Mouse (Mus musculus) neural tube, embryonic 14.5 days (tissue): ENCODE data around the gene Tmtc2. TPM values are rescaled to one million over a fixed set of nuclear protein-coding genes. Genes with fewer than 3 reads are reported as not detected.
A peak's percentile ranks its signal among the peaks of the same experiment; 100 is the strongest.

Experiments
- ATAC-seq: fragments of 200-750 bp; cut with Nextera tagmentation; 2 replicates; pipeline ENCODE4 v1.8.0; 2017; ENCODE audit warnings: low read depth, mild to moderate bottlenecking, moderate TSS enrichment, moderate library complexity
- H3K27ac ChIP-seq: fragments of 300-500 bp; sonication (generic); 2 replicates; pipeline ENCODE4 v1.5.1; 2014; ENCODE audit warnings: low read depth, mild to moderate bottlenecking, control low read depth, low read length, moderate library complexity, mixed read lengths
- H3K27me3 ChIP-seq: fragments of 300-500 bp; sonication (generic); 2 replicates; pipeline ENCODE4 v1.6.1; 2014; ENCODE audit warnings: low read length; ENCODE audit not compliant: control insufficient read depth, insufficient read depth
- H3K36me3 ChIP-seq: fragments of 300-500 bp; sonication (generic); 2 replicates; pipeline ENCODE4 v1.6.1; 2014; ENCODE audit warnings: low read length, mixed read lengths; ENCODE audit not compliant: control insufficient read depth, insufficient read depth
- H3K4me1 ChIP-seq: fragments of 300-500 bp; sonication (generic); 2 replicates; pipeline ENCODE4 v1.6.1; 2014; ENCODE audit warnings: low read length; ENCODE audit not compliant: control insufficient read depth, insufficient read depth
- H3K4me2 ChIP-seq: fragments of 300-500 bp; sonication (generic); 2 replicates; pipeline ENCODE4 v1.6.1; 2014; ENCODE audit warnings: mild to moderate bottlenecking, low read depth, low read length, control low read depth
- H3K4me3 ChIP-seq: fragments of 300-500 bp; sonication (generic); 2 replicates; pipeline ENCODE4 v1.5.1; 2014; ENCODE audit warnings: low read depth, low read length, control low read depth, mixed read lengths
- H3K9ac ChIP-seq: fragments of 300-500 bp; sonication (generic); replicated peaks from 2 replicates; pipeline ENCODE4 v1.6.1; 2014; ENCODE audit warnings: low read depth, mild to moderate bottlenecking, control low read depth, low read length, mixed read lengths
- H3K9me3 ChIP-seq: fragments of 300-500 bp; sonication (generic); 2 replicates; pipeline ENCODE4 v1.6.1; 2016; ENCODE audit warnings: low read length; ENCODE audit not compliant: control insufficient read depth
- WGBS: fragments of 180-500 bp; shearing (Covaris S2); extraction: QIAGEN DNeasy Blood & Tissue Kit; methylation state at CpG from one replicate; pipeline ENCODE4 v1.1.7; 2014; 5-methylcytosine and 5-hydroxymethylcytosine counted together
- polyA plus RNA-seq: library from polyadenylated mRNA; unstranded; fragments of >200 nt; fragmentation: Nextera tagmentation; extraction: Ambion mirVana; gene quantifications from 2 replicates; pipeline ENCODE4 v1.2.1, GENCODE M21; 2014

The Tmtc2 gene
- polyA plus RNA-seq, 1 experiment from 2014 or later: 9.2 TPM

GRCm38 (mm10) chr10:105332856-105333255, 241.4 kb downstream of the Tmtc2 start:
- Histone ChIP-seq H3K4me2 (no peak overlapping the region), H3K27me3 (no peaks in the 10 kb centered on the region), H3K4me3 (no peak overlapping the region), H3K4me1 (no peaks in the 10 kb centered on the region), H3K36me3 (no peaks in the 10 kb centered on the region), H3K9me3 (no peaks in the 10 kb centered on the region), H3K27ac (no peak overlapping the region), H3K9ac (no peak overlapping the region)
- WGBS: 58% methylated on average over 2 of the region's 2 CpGs
- ATAC-seq: no peak

GRCm38 (mm10) chr10:105330327-105330726, 243.9 kb downstream of the Tmtc2 start:
- H3K9me3 ChIP-seq: no peaks in the 10 kb centered on the region
- H3K36me3 ChIP-seq: no peaks in the 10 kb centered on the region
- peak; percentile 24; the same call in 1 of the 2 replicates for ATAC-seq
- no peaks in the 10 kb centered on the region for H3K27me3 ChIP-seq
- H3K9ac ChIP-seq: no peak overlapping the region
- no peaks in the 10 kb centered on the region for H3K4me1 ChIP-seq
- H3K4me2 ChIP-seq: no peak overlapping the region
- 61% methylated on average over 5 of the region's 5 CpGs for WGBS
- H3K4me3 ChIP-seq: no peak overlapping the region
- H3K27ac ChIP-seq: no peak overlapping the region

GRCm38 (mm10) chr10:105323646-105324192, 250.5 kb downstream of the Tmtc2 start:
- Histone ChIP-seq H3K27ac (no peak overlapping the region), H3K9me3 (no peaks in the 10 kb centered on the region), H3K4me3 (no peak overlapping the region), H3K36me3 (no peaks in the 10 kb centered on the region), H3K9ac (no peak overlapping the region), H3K4me2 (no peak overlapping the region), H3K27me3 (no peaks in the 10 kb centered on the region), H3K4me1 (peaks cover 8% of the 10 kb centered on the region)
- ATAC-seq: no peak
- WGBS: 72% methylated on average over 4 of the region's 4 CpGs

GRCm38 (mm10) chr10:105319299-105320057, 254.8 kb downstream of the Tmtc2 start:
- H3K4me1 ChIP-seq: peaks cover 8% of the 10 kb centered on the region
- no peaks in the 10 kb centered on the region for H3K36me3 ChIP-seq
- ATAC-seq: peak; percentile 79
- H3K4me3 ChIP-seq: no peak overlapping the region
- no peak overlapping the region for H3K9ac ChIP-seq
- WGBS: 38% methylated on average over 3 of the region's 3 CpGs
- H3K27ac ChIP-seq: no peak overlapping the region
- no peaks in the 10 kb centered on the region for H3K27me3 ChIP-seq
- no peak overlapping the region for H3K4me2 ChIP-seq
- H3K9me3 ChIP-seq: no peaks in the 10 kb centered on the region

GRCm38 (mm10) chr10:105318869-105319268, 255.4 kb downstream of the Tmtc2 start:
- H3K4me1 ChIP-seq: peaks cover 8% of the 10 kb centered on the region
- ATAC-seq: peak; percentile 87
- no peaks in the 10 kb centered on the region for H3K9me3 ChIP-seq
- no peak overlapping the region for H3K9ac ChIP-seq
- no peak overlapping the region for H3K27ac ChIP-seq
- no peaks in the 10 kb centered on the region for H3K36me3 ChIP-seq
- H3K4me2 ChIP-seq: no peak overlapping the region
- WGBS: 20% methylated on average over 2 of the region's 2 CpGs
- no peaks in the 10 kb centered on the region for H3K27me3 ChIP-seq
- no peak overlapping the region for H3K4me3 ChIP-seq

GRCm38 (mm10) chr10:105312986-105313385, 261.3 kb downstream of the Tmtc2 start:
- no peaks in the 10 kb centered on the region for H3K4me1 ChIP-seq
- H3K27ac ChIP-seq: no peak overlapping the region
- no peak overlapping the region for H3K4me3 ChIP-seq
- no peak for ATAC-seq
- WGBS: 71% methylated on average over 5 of the region's 5 CpGs
- no peaks in the 10 kb centered on the region for H3K36me3 ChIP-seq
- no peaks in the 10 kb centered on the region for H3K9me3 ChIP-seq
- no peak overlapping the region for H3K4me2 ChIP-seq
- H3K9ac ChIP-seq: no peak overlapping the region
- H3K27me3 ChIP-seq: no peaks in the 10 kb centered on the region

- H3K9ac ChIP-seq: no peak overlapping the region
- no peak overlapping the region for H3K4me3 ChIP-seq
- no peak for ATAC-seq
- 59% methylated on average over 3 of the region's 3 CpGs for WGBS
- no peak overlapping the region for H3K27ac ChIP-seq
- no peaks in the 10 kb centered on the region for H3K9me3 ChIP-seq
- H3K27me3 ChIP-seq: no peaks in the 10 kb centered on the region
- H3K4me1 ChIP-seq: no peaks in the 10 kb centered on the region
- no peaks in the 10 kb centered on the region for H3K36me3 ChIP-seq
- no peak overlapping the region for H3K4me2 ChIP-seq
These were observed 276.7 kb downstream of the Tmtc2 start for GRCm38 (mm10) chr10:105297560-105297959.

- H3K4me3 ChIP-seq: no peak overlapping the region
- H3K4me2 ChIP-seq: no peak overlapping the region
- 100% methylated on average over 1 of the region's 1 CpGs for WGBS
- H3K27me3 ChIP-seq: no peaks in the 10 kb centered on the region
- no peaks in the 10 kb centered on the region for H3K9me3 ChIP-seq
- no peaks in the 10 kb centered on the region for H3K36me3 ChIP-seq
- H3K9ac ChIP-seq: no peak overlapping the region
- no peaks in the 10 kb centered on the region for H3K4me1 ChIP-seq
- no peak overlapping the region for H3K27ac ChIP-seq
- ATAC-seq: no peak
These were observed 281.3 kb downstream of the Tmtc2 start for GRCm38 (mm10) chr10:105292961-105293360.

- no peak for ATAC-seq
These were observed 285.8 kb downstream of the Tmtc2 start for GRCm38 (mm10) chr10:105288472-105288871.

More at GRCm38 (mm10) chr10:105288472-105288871, 285.8 kb downstream of the Tmtc2 start:
- H3K4me2 ChIP-seq: no peak overlapping the region
- H3K4me3 ChIP-seq: no peak overlapping the region
- no peak overlapping the region for H3K27ac ChIP-seq
- no peaks in the 10 kb centered on the region for H3K36me3 ChIP-seq
- H3K4me1 ChIP-seq: no peaks in the 10 kb centered on the region
- H3K9ac ChIP-seq: no peak overlapping the region
- 74% methylated on average over 2 of the region's 2 CpGs for WGBS
- no peaks in the 10 kb centered on the region for H3K9me3 ChIP-seq
- H3K27me3 ChIP-seq: no peaks in the 10 kb centered on the region
